Mouse (Mus musculus) stomach, postnatal 0 days (tissue): ENCODE measurements at regions not wholly inside any gene's neighbourhood (a gene's known extent, or its start where the extent isn't known, plus 50 kb on each side); places are given as distances from the start of the nearest gene placed in this dataset.
A peak's percentile ranks its signal among the peaks of the same experiment; 100 is the strongest.

Experiments used
- ATAC-seq: fragments of 200-750 bp; cut with Nextera tagmentation; 2 replicates; pipeline ENCODE4 v1.8.0; 2017; ENCODE audit not compliant: low FRiP score, low TSS enrichment
- DNase-seq: peaks from one replicate; pipeline ENCODE4 v3.0.0-alpha.2; 2016; ENCODE audit warnings: low spot score
- H3K27ac ChIP-seq: fragments of 300-500 bp; sonication (generic); replicated peaks from 2 replicates; pipeline ENCODE4 v1.5.1; 2014; ENCODE audit warnings: mild to moderate bottlenecking, control low read depth
- H3K27me3 ChIP-seq: fragments of 300-500 bp; sonication (generic); 2 replicates; pipeline ENCODE4 v1.6.1; 2014; ENCODE audit warnings: low read length; ENCODE audit not compliant: control insufficient read depth, insufficient read depth
- H3K36me3 ChIP-seq: fragments of 300-500 bp; sonication (generic); 2 replicates; pipeline ENCODE4 v1.6.1; 2014; ENCODE audit warnings: low read length, mixed read lengths; ENCODE audit not compliant: control insufficient read depth, insufficient read depth
- H3K4me1 ChIP-seq: fragments of 300-500 bp; sonication (generic); replicated peaks from 2 replicates; pipeline ENCODE4 v1.6.1; 2014; ENCODE audit warnings: antibody characterized with exemption; ENCODE audit not compliant: control insufficient read depth, insufficient read depth
- H3K4me2 ChIP-seq: fragments of 300-500 bp; sonication (generic); replicated peaks from 2 replicates; pipeline ENCODE4 v1.6.1; 2014; ENCODE audit warnings: low read depth, mild to moderate bottlenecking, control low read depth, moderate library complexity
- H3K4me3 ChIP-seq: fragments of 300-500 bp; sonication (generic); 2 replicates; pipeline ENCODE4 v1.5.1; 2014; ENCODE audit warnings: low read depth, low read length, control low read depth
- H3K9ac ChIP-seq: fragments of 300-500 bp; sonication (generic); 2 replicates; pipeline ENCODE4 v1.6.1; 2014; ENCODE audit warnings: mild to moderate bottlenecking, low read length, control low read depth, mixed read lengths
- H3K9me3 ChIP-seq: fragments of 300-500 bp; sonication (generic); 2 replicates; pipeline ENCODE4 v1.6.1; 2016; ENCODE audit warnings: low read length; ENCODE audit not compliant: control insufficient read depth
- CTCF ChIP-seq: IDR thresholded peaks from 2 replicates; pipeline ENCODE4 v1.5.1; 2016; ENCODE audit warnings: antibody characterized with exemption, low read depth, mild to moderate bottlenecking, moderate library complexity
- EP300 ChIP-seq: optimal IDR thresholded peaks from 2 replicates; pipeline ENCODE3; 2016; ENCODE audit warnings: antibody characterized with exemption
- WGBS: fragments of 180-500 bp; shearing (Covaris S2); extraction: QIAGEN DNeasy Blood & Tissue Kit; methylation state at CpG from one replicate; pipeline ENCODE4 v1.1.7; 2014; 5-methylcytosine and 5-hydroxymethylcytosine counted together

GRCm38 (mm10) chr1:80854945-80855656, 96.8 kb upstream of the Dock10 start:
- Histone ChIP-seq H3K9me3 (no peaks in the 10 kb centered on the region), H3K27me3 (no peaks in the 10 kb centered on the region), H3K4me2 (no peak overlapping the region), H3K27ac (no peak overlapping the region), H3K4me1 (no peaks in the 10 kb centered on the region), H3K4me3 (no peak overlapping the region), H3K36me3 (no peaks in the 10 kb centered on the region), H3K9ac (no peak overlapping the region)
- ATAC-seq (no peak), DNase-seq (no peak)
- 44% methylated on average over 2 of the region's 2 CpGs for WGBS
- TF ChIP-seq EP300 (no peak), CTCF (no peak)

- Histone ChIP-seq H3K36me3 (no peaks in the 10 kb centered on the region), H3K9ac (no peak overlapping the region), H3K4me3 (no peak overlapping the region), H3K27ac (no peak overlapping the region), H3K4me2 (no peak overlapping the region; the same call in 1 of the 2 replicates), H3K9me3 (no peaks in the 10 kb centered on the region), H3K27me3 (no peaks in the 10 kb centered on the region), H3K4me1 (no peaks in the 10 kb centered on the region)
- TF ChIP-seq EP300 (no peak), CTCF (no peak)
- 37% methylated on average over 7 of the region's 7 CpGs for WGBS
- no peak for DNase-seq
- ATAC-seq = no peak
Observed at GRCm38 (mm10) chr1:80854289-80854701, 96.0 kb upstream of the Dock10 start.

GRCm38 (mm10) chr1:80852761-80853160, 94.4 kb upstream of the Dock10 start:
- TF ChIP-seq EP300 (no peak), CTCF (no peak)
- Histone ChIP-seq H3K9ac (no peak overlapping the region), H3K27ac (no peak overlapping the region), H3K27me3 (no peaks in the 10 kb centered on the region), H3K9me3 (no peaks in the 10 kb centered on the region), H3K4me1 (no peaks in the 10 kb centered on the region), H3K4me2 (no peak overlapping the region), H3K36me3 (no peaks in the 10 kb centered on the region), H3K4me3 (no peak overlapping the region)
- ATAC-seq = no peak
- 44% methylated on average over 2 of the region's 2 CpGs for WGBS
- DNase-seq = no peak

GRCm38 (mm10) chr1:80830196-80830794, 72.0 kb upstream of the Dock10 start:
- Histone ChIP-seq H3K9ac (no peak overlapping the region), H3K9me3 (no peaks in the 10 kb centered on the region), H3K36me3 (no peaks in the 10 kb centered on the region), H3K4me1 (no peaks in the 10 kb centered on the region), H3K4me3 (no peak overlapping the region), H3K27ac (no peak overlapping the region), H3K27me3 (no peaks in the 10 kb centered on the region), H3K4me2 (no peak overlapping the region)
- TF ChIP-seq CTCF (peak; percentile 74), EP300 (no peak)
- ATAC-seq = no peak
- no peak for DNase-seq

GRCm38 (mm10) chr1:80826383-80826782, 68.1 kb upstream of the Dock10 start:
- H3K9me3 ChIP-seq = no peaks in the 10 kb centered on the region
- ATAC-seq (no peak), DNase-seq (no peak)
- no peaks in the 10 kb centered on the region for H3K27me3 ChIP-seq
- no peak for TF ChIP-seq CTCF
- TF ChIP-seq EP300 = no peak
- no peak overlapping the region for H3K4me2 ChIP-seq
- H3K9ac ChIP-seq = no peak overlapping the region
- H3K4me3 ChIP-seq = no peak overlapping the region
- no peak overlapping the region for H3K27ac ChIP-seq
- H3K36me3 ChIP-seq = no peaks in the 10 kb centered on the region
- no peaks in the 10 kb centered on the region for H3K4me1 ChIP-seq
- WGBS = 79% methylated on average over 1 of the region's 1 CpGs

- Histone ChIP-seq H3K27me3 (no peaks in the 10 kb centered on the region), H3K4me3 (no peak overlapping the region), H3K4me2 (no peak overlapping the region), H3K36me3 (no peaks in the 10 kb centered on the region), H3K27ac (no peak overlapping the region), H3K9me3 (no peaks in the 10 kb centered on the region), H3K9ac (no peak overlapping the region), H3K4me1 (no peaks in the 10 kb centered on the region)
- TF ChIP-seq CTCF (no peak), EP300 (no peak)
- DNase-seq (no peak), ATAC-seq (no peak)
- 78% methylated on average over 3 of the region's 3 CpGs for WGBS
Observed at GRCm38 (mm10) chr1:80823953-80824352, 65.6 kb upstream of the Dock10 start.
